8 mouse cellular contexts compared by ENCODE assay signal in genomic region chr2:34904849-34905542, GRCm38 (mm10). TPM values are rescaled to one million over a fixed set of nuclear protein-coding genes. Genes with fewer than 3 reads are reported as not detected.
A peak's percentile ranks its signal among the peaks of the same experiment; 100 is the strongest.
DNase-seq lines count a peak whose midpoint lies in the region; ATAC-seq and TF ChIP-seq lines count a peak whose summit lies in the region.

No protein-coding gene starts in this region.

- peak overlapping the region; percentile 44 for H3K4me3 ChIP-seq in bone marrow macrophage, adult 2 months (ENCODE audit: insufficient read depth, low read length)
- no peak overlapping the region for H3K4me3 ChIP-seq in embryonic fibroblast, embryonic 13.5 days (ENCODE audit: insufficient read depth, low read length)
- H3K4me3 ChIP-seq in kidney, embryonic 14.5 days (ENCODE audit: low read length), result peak overlapping the region; percentile 23
- H3K4me3 ChIP-seq in limb, embryonic 15.5 days, result peak overlapping the region; percentile 36

- peaks cover 27% of the 10 kb centered on the region; the same call in 1 of the 2 replicates for H3K36me3 ChIP-seq in kidney, embryonic 14.5 days (ENCODE audit: control insufficient read depth, insufficient read depth, low read length)
- H3K36me3 ChIP-seq in limb, embryonic 15.5 days, result peaks cover 7% of the 10 kb centered on the region

- no peak overlapping the region for H3K27ac ChIP-seq in bone marrow macrophage, adult 2 months (ENCODE audit: insufficient read depth, low read depth, low read length)
- no peak overlapping the region for H3K27ac ChIP-seq in embryonic fibroblast, embryonic 13.5 days (ENCODE audit: insufficient read depth, low read length)
- no peak overlapping the region for H3K27ac ChIP-seq in kidney, embryonic 14.5 days (ENCODE audit: low read depth, low read length)
- H3K27ac ChIP-seq in limb, embryonic 15.5 days, result peak overlapping the region; percentile 70

- peak; percentile 100 for DNase-seq in A20 (ENCODE audit: low read depth, low spot score)
- DNase-seq in heart, adult 9 months (ENCODE audit: low spot score in 2 of 2), result peak; percentile 99
- DNase-seq in monocyte, adult 2 months (ENCODE audit: low read depth in 1 of 2, low spot score in 2 of 2), result peak; percentile 99
- peak; percentile 96 to 97 for DNase-seq in spleen, postnatal 36 days (ENCODE audit: low spot score in 2 of 2)

- no peaks in the 10 kb centered on the region for H3K27me3 ChIP-seq in kidney, embryonic 14.5 days (ENCODE audit: control insufficient read depth, insufficient read depth, low read length)
- peaks cover 17% of the 10 kb centered on the region; the same call in 1 of the 2 replicates for H3K27me3 ChIP-seq in limb, embryonic 15.5 days

- no peaks in the 10 kb centered on the region for H3K9me3 ChIP-seq in kidney, embryonic 14.5 days (ENCODE audit: control insufficient read depth, low read length)
- no peaks in the 10 kb centered on the region for H3K9me3 ChIP-seq in limb, embryonic 15.5 days

- WGBS in kidney, embryonic 14.5 days, result 1% methylated on average over 34 of the region's 34 CpGs
- WGBS in limb, embryonic 15.5 days, result under 1% methylated on average over 34 of the region's 34 CpGs

- no peak for TF ChIP-seq POLR2A in bone marrow macrophage, adult 2 months (IDR thresholded peaks at IDR 0.05; ENCODE audit: borderline replicate concordance, low read depth, low read length)
- TF ChIP-seq POLR2A in embryonic fibroblast, embryonic 13.5 days (IDR thresholded peaks at IDR 0.05; ENCODE audit: low read depth, low read length), result peak; percentile 66

- H3K4me1 ChIP-seq in bone marrow macrophage, adult 2 months (ENCODE audit: control insufficient read depth, insufficient read depth, low read length), result peaks cover 17% of the 10 kb centered on the region
- H3K4me1 ChIP-seq in embryonic fibroblast, embryonic 13.5 days (ENCODE audit: control insufficient read depth, insufficient read depth, low read length), result no peaks in the 10 kb centered on the region
- peaks cover 4% of the 10 kb centered on the region; the same call in 1 of the 2 replicates for H3K4me1 ChIP-seq in kidney, embryonic 14.5 days (ENCODE audit: control insufficient read depth, insufficient read depth, low read length)
- peaks cover 27% of the 10 kb centered on the region for H3K4me1 ChIP-seq in limb, embryonic 15.5 days

- H3K4me2 ChIP-seq in kidney, embryonic 14.5 days (replicated peaks; ENCODE audit: low read depth, low read length), result peak overlapping the region; percentile 46
- H3K4me2 ChIP-seq in limb, embryonic 15.5 days, result peak overlapping the region; percentile 63

- peak; percentile 96 for ATAC-seq in kidney, embryonic 14.5 days (ENCODE audit: low FRiP score, low TSS enrichment)
- ATAC-seq in limb, embryonic 15.5 days (ENCODE audit: insufficient number of reproducible peaks, low FRiP score, low TSS enrichment, low read depth), result peak; percentile 97

- TF ChIP-seq CTCF in bone marrow macrophage, adult 2 months (IDR thresholded peaks at IDR 0.05; ENCODE audit: low read depth, low read length), result no peak
- TF ChIP-seq CTCF in embryonic fibroblast, embryonic 13.5 days (IDR thresholded peaks at IDR 0.05; ENCODE audit: borderline replicate concordance, insufficient read depth, low read length), result no peak

- H3K9ac ChIP-seq in kidney, embryonic 14.5 days (ENCODE audit: low read depth, low read length), result no peak overlapping the region
- no peak overlapping the region for H3K9ac ChIP-seq in limb, embryonic 15.5 days

RNA-seq across cellular contexts. Expression of gene Phf19, which starts 8.8 kb away (rescaled TPM):
- 9.9 and 13.4 TPM in 2 replicates for polyA plus RNA-seq in bone marrow macrophage, adult 2 months (2012; ENCODE audit: insufficient read depth, insufficient read length, missing spikeins)
- polyA plus RNA-seq in embryonic fibroblast, embryonic 13.5 days (2011; ENCODE audit: insufficient read length, low read depth, missing spikeins), result 5.9 and 7.6 TPM in 2 replicates
- 29.9 and 35.1 TPM in 2 replicates for polyA plus RNA-seq in kidney, embryonic 14.5 days (2014; fragmentation: Nextera tagmentation; extraction: Ambion mirVana)
- polyA plus RNA-seq in limb, embryonic 15.5 days (2015; fragmentation: Nextera tagmentation; extraction: Ambion mirVana), result 7.3 TPM in 2 replicates

RNA-seq across cellular contexts. Expression of gene Psmd5, which starts 30.2 kb away (rescaled TPM):
- polyA plus RNA-seq in bone marrow macrophage, adult 2 months (2012; ENCODE audit: insufficient read depth, insufficient read length, missing spikeins), result 34.5 and 37.8 TPM in 2 replicates
- 65.7 and 67.6 TPM in 2 replicates for polyA plus RNA-seq in embryonic fibroblast, embryonic 13.5 days (2011; ENCODE audit: insufficient read length, low read depth, missing spikeins)
- 128 and 157 TPM in 2 replicates for polyA plus RNA-seq in kidney, embryonic 14.5 days (2014; fragmentation: Nextera tagmentation; extraction: Ambion mirVana)
- 87.2 and 98.0 TPM in 2 replicates for polyA plus RNA-seq in limb, embryonic 15.5 days (2015; fragmentation: Nextera tagmentation; extraction: Ambion mirVana)

RNA-seq across cellular contexts. Expression of gene Cutal, which starts 30.8 kb away (rescaled TPM):
- polyA plus RNA-seq in bone marrow macrophage, adult 2 months (2012; ENCODE audit: insufficient read depth, insufficient read length, missing spikeins), result not detected in 2 replicates
- 0.32 TPM in 1 of 2 replicates, not detected in the other for polyA plus RNA-seq in embryonic fibroblast, embryonic 13.5 days (2011; ENCODE audit: insufficient read length, low read depth, missing spikeins)
- polyA plus RNA-seq in kidney, embryonic 14.5 days (2014; fragmentation: Nextera tagmentation; extraction: Ambion mirVana), result 5.8 TPM in 2 replicates
- polyA plus RNA-seq in limb, embryonic 15.5 days (2015; fragmentation: Nextera tagmentation; extraction: Ambion mirVana), result 0.18 TPM in 1 of 2 replicates, not detected in the other

RNA-seq across cellular contexts. Expression of gene Traf1, which starts 56.6 kb away (rescaled TPM):
- 22.0 and 28.0 TPM in 2 replicates for polyA plus RNA-seq in bone marrow macrophage, adult 2 months (2012; ENCODE audit: insufficient read depth, insufficient read length, missing spikeins)
- 2.0 and 2.3 TPM in 2 replicates for polyA plus RNA-seq in embryonic fibroblast, embryonic 13.5 days (2011; ENCODE audit: insufficient read length, low read depth, missing spikeins)
- polyA plus RNA-seq in kidney, embryonic 14.5 days (2014; fragmentation: Nextera tagmentation; extraction: Ambion mirVana), result 15.9 and 18.1 TPM in 2 replicates
- polyA plus RNA-seq in limb, embryonic 15.5 days (2015; fragmentation: Nextera tagmentation; extraction: Ambion mirVana), result 4.4 and 5.1 TPM in 2 replicates
